Mouse (Mus musculus) ES-E14 (cell line): Measurements from ENCODE around the gene Donson.

ENCODE experiments used
- CHD2 ChIP-seq: IDR thresholded peaks from 2 replicates; pipeline ENCODE4 v1.6.1; 2014; ENCODE audit warnings: mild to moderate bottlenecking, low read depth, low read length, inconsistent platforms
- HCFC1 ChIP-seq: IDR thresholded peaks from 2 replicates; pipeline ENCODE4 v1.6.1; 2012; ENCODE audit warnings: low read length, inconsistent platforms, borderline replicate concordance; ENCODE audit not compliant: insufficient read depth
- MAFK ChIP-seq: IDR thresholded peaks from 2 replicates; pipeline ENCODE4 v1.6.1; 2014; ENCODE audit warnings: mild to moderate bottlenecking, low read depth, low read length, inconsistent platforms; ENCODE audit not compliant: insufficient read depth
- ZNF384 ChIP-seq: IDR thresholded peaks from 2 replicates; pipeline ENCODE4 v1.6.1; 2012; ENCODE audit warnings: low read depth, low read length, inconsistent platforms

DNA sequence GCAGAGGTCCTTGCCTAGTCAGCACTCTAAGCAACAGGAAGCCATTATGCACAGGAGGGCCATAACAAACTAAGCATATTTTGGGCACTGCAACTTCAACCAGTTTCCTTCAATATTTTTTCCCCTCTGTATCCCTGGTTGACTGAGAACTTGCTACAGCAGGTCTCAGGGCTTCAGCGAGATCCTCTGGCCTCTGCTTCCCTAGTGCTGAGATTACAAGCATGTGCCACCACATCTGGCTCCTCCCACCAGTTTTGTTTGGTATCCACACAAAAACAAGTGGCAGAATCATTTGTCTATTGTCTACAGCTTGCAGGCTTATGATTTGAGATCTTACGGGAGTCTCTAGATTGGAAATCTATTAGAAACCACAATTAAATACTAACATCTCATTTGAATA lies 43.7 kb downstream of the Donson start:
- TF ChIP-seq CHD2 (no peak), MAFK (no peak), HCFC1 (no peak), ZNF384 (no peak)
